Mouse (Mus musculus) E14TG2a.4 (cell line): Measurements from ENCODE around the gene Mmp24.

Experiments used
- H3K27me3 ChIP-seq: 2 replicates; pipeline ENCODE4 v1.6.1; 2014; ENCODE audit warnings: low read length, control low read depth; ENCODE audit not compliant: insufficient read depth
- H3K36me3 ChIP-seq: 2 replicates; pipeline ENCODE4 v1.6.1; 2014; ENCODE audit warnings: low read length, control low read depth; ENCODE audit not compliant: insufficient read depth
- H3K4me1 ChIP-seq: replicated peaks from 2 replicates; pipeline ENCODE4 v1.6.1; 2014; ENCODE audit warnings: low read depth, low read length, control low read depth
- H3K4me3 ChIP-seq: replicated peaks from 2 replicates; pipeline ENCODE4 v1.5.1; 2014; ENCODE audit warnings: mild to moderate bottlenecking, low read length
- H3K9me3 ChIP-seq: 2 replicates; pipeline ENCODE4 v1.6.1; 2014; ENCODE audit warnings: low read length, control low read depth
- CTCF ChIP-seq: conservative IDR thresholded peaks from 2 replicates; pipeline ENCODE4 v1.5.1; 2014; ENCODE audit warnings: low read length
- NANOG ChIP-seq: IDR thresholded peaks from 2 replicates; pipeline ENCODE4 v1.6.1; 2014; ENCODE audit warnings: borderline replicate concordance, low read length, mixed read lengths
- POU5F1 ChIP-seq: IDR thresholded peaks from 2 replicates; pipeline ENCODE4 v1.6.1; 2014; ENCODE audit warnings: low read length, borderline replicate concordance

Mmp24 gene

GRCm38 (mm10) chr2:155784534-155784933 is 9.4 kb downstream of the Mmp24 start:
- no peak for TF ChIP-seq POU5F1
- TF ChIP-seq CTCF, result no peak
- TF ChIP-seq NANOG, result no peak
- H3K9me3 ChIP-seq, result no peaks in the 10 kb centered on the region
- no peaks in the 10 kb centered on the region; the same call in 1 of the 2 replicates for H3K4me1 ChIP-seq
- H3K4me3 ChIP-seq, result no peak overlapping the region
- no peaks in the 10 kb centered on the region for H3K36me3 ChIP-seq
- H3K27me3 ChIP-seq, result peaks cover 8% of the 10 kb centered on the region; the same call in 1 of the 2 replicates

- TF ChIP-seq CTCF (no peak), POU5F1 (no peak), NANOG (no peak)
- Histone ChIP-seq H3K4me1 (no peaks in the 10 kb centered on the region; the same call in 1 of the 2 replicates), H3K27me3 (peaks cover 10% of the 10 kb centered on the region; the same call in 1 of the 2 replicates), H3K36me3 (no peaks in the 10 kb centered on the region), H3K9me3 (no peaks in the 10 kb centered on the region), H3K4me3 (no peak overlapping the region)
These were observed 11.8 kb downstream of the Mmp24 start for GRCm38 (mm10) chr2:155786905-155787304.

DNA sequence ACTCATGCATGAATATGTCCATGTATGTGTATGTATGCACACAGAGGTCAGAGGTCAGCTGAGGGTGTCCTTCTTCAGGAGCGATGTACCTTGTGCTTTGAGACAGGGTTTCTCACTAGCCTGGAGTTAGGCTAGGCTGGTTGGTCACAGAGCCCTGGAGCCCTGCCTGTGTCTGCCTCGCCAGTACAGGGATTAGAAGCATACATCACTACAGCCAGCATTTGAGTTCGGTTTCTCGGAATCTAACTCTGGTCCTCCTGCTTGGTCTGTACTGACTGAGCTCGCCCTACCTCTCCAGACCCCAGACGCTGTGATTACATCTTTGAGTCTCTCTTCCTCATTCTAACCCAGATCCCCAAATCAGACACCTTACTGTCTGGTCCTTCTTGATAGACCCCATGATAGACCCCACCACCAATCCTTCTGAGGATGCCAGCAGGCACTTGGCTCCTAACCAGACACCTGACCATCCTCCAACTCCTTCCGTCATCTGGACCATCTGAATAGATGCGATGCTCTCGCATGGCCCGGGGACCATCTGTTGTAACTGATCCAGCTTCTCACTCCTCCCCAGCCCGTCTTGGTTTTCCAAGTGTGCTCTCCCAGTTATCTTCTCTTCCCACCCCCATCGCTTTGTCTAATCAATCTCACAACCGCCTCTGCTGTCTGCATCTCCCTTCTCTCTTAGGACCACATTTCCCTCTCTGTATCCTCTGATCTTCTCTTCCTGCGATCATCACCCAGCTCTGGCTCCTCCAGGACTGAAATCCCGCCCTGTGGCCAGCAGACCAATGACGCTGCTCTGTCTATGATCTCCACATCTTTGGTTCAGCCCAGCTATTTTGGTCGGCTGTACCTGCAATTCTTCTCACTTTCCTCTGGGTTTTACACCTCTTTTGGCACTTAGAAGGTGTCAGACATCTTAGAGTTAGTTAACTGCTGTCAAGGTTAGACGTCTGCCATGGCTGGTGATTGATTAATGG is 13.1 kb downstream of the Mmp24 start:
- H3K4me3 ChIP-seq, result no peak overlapping the region
- no peak for TF ChIP-seq CTCF
- no peak for TF ChIP-seq NANOG
- no peak for TF ChIP-seq POU5F1
- H3K27me3 ChIP-seq, result peaks cover 10% of the 10 kb centered on the region; the same call in 1 of the 2 replicates
- H3K9me3 ChIP-seq, result no peaks in the 10 kb centered on the region
- peaks cover 10% of the 10 kb centered on the region for H3K4me1 ChIP-seq
- no peaks in the 10 kb centered on the region for H3K36me3 ChIP-seq

DNA sequence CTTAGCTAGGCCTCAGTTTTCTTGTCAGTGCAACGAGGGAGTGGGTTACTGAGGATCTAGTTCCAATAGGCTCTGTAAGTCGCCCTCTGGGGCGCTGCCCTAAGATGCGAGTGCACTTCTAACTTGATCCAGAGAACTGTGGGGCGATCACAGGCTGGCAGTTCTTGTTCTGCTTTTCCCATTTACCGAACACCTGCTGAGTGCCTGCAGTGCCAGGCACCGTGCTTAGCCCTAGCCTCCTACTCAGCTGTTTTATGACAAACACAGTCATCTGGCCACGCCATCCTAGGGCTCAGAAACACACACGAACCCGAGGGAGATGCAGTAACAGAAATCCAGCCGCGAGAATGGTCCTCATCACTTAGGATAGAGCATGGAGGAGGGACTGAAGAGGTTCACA is 17.8 kb downstream of the Mmp24 start:
- H3K9me3 ChIP-seq, result no peaks in the 10 kb centered on the region
- no peaks in the 10 kb centered on the region for H3K36me3 ChIP-seq
- H3K27me3 ChIP-seq, result peaks cover 8% of the 10 kb centered on the region; the same call in 1 of the 2 replicates
- H3K4me1 ChIP-seq, result peaks cover 19% of the 10 kb centered on the region
- TF ChIP-seq CTCF (no peak), POU5F1 (no peak), NANOG (no peak)
- 0 out of 2 replicates have a peak overlapping the region, but pooled peaks have one; percentile 20 for H3K4me3 ChIP-seq

GRCm38 (mm10) chr2:155794674-155795445 is 19.7 kb downstream of the Mmp24 start:
- no peaks in the 10 kb centered on the region for H3K9me3 ChIP-seq
- TF ChIP-seq POU5F1 (no peak), CTCF (no peak), NANOG (no peak)
- H3K36me3 ChIP-seq, result no peaks in the 10 kb centered on the region
- no peak overlapping the region for H3K4me3 ChIP-seq
- peaks cover 19% of the 10 kb centered on the region for H3K4me1 ChIP-seq
- peaks cover 10% of the 10 kb centered on the region; the same call in 1 of the 2 replicates for H3K27me3 ChIP-seq

- TF ChIP-seq CTCF (no peak), POU5F1 (no peak), NANOG (no peak)
- Histone ChIP-seq H3K4me1 (peaks cover 7% of the 10 kb centered on the region), H3K9me3 (no peaks in the 10 kb centered on the region), H3K36me3 (no peaks in the 10 kb centered on the region), H3K4me3 (no peak overlapping the region), H3K27me3 (peaks cover 12% of the 10 kb centered on the region)
These were observed 23.5 kb downstream of the Mmp24 start for GRCm38 (mm10) chr2:155798613-155799012.

DNA sequence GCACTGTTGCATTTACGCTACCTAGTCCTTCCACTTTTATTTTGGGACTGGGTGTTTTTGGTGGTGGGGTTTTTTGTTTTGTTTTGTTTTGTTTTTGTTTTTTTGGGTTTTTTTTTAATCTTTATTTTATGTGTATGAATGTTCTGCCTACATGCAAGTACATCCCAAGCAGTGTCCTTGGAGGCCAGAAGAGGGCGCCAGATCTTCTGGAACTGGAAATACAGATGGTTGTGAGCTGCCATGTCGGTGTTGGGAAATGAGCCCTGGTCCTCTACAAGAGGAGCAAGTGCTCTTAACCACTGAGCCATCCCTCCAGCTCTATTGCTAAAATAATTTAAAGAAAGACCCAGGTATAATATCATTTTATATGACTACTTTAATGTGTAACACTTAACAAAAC is 27.6 kb downstream of the Mmp24 start:
- TF ChIP-seq NANOG, result no peak
- TF ChIP-seq POU5F1, result no peak
- TF ChIP-seq CTCF, result peak; percentile 59
- Histone ChIP-seq H3K4me3 (no peak overlapping the region), H3K4me1 (no peaks in the 10 kb centered on the region), H3K36me3 (no peaks in the 10 kb centered on the region), H3K27me3 (peaks cover 27% of the 10 kb centered on the region), H3K9me3 (no peaks in the 10 kb centered on the region)

DNA sequence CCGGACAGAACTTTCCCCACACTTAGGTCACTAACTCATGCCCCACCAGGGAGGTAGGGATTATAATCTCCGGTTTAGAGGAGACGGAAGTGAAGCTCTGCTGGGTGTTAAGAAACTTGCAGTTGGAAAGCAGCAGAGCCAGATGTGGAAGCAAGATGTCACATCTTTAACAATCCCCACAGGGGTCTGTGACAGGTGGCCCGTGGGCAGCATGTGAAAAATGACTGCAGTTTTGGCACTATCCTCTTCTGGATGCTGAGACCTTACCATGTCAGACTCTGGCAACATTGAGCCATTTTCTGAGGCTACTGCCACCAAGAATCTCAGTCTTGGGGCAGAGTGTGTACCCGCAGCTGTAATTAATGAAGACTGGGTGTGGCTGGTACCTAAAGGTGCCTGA is 28.9 kb downstream of the Mmp24 start:
- no peaks in the 10 kb centered on the region for H3K4me1 ChIP-seq
- TF ChIP-seq POU5F1 (no peak), CTCF (no peak), NANOG (no peak)
- H3K9me3 ChIP-seq, result no peaks in the 10 kb centered on the region
- H3K36me3 ChIP-seq, result no peaks in the 10 kb centered on the region
- peaks cover 29% of the 10 kb centered on the region for H3K27me3 ChIP-seq
- H3K4me3 ChIP-seq, result no peak overlapping the region
